Mouse (Mus musculus): ENCODE data around the gene Gbf1. TPM values are rescaled to one million over a fixed set of nuclear protein-coding genes. Genes with fewer than 3 reads are reported as not detected.
A peak's percentile ranks its signal among the peaks of the same experiment; 100 is the strongest.

Gbf1 gene
- polyA plus RNA-seq (2012; rRNA removed): 142 and 162 TPM in 2 replicates

- H3K27ac ChIP-seq (ENCODE audit: control insufficient read depth, insufficient read depth, low read depth, low read length): peak within 1 kb of the TSS; percentile 91
- peaks cover 16% of the 10 kb centered on the region for H3K4me1 ChIP-seq (ENCODE audit: control insufficient read depth, insufficient read depth, low read length)
- H3K27me3 ChIP-seq (ENCODE audit: control insufficient read depth, insufficient read depth, low read length): no peaks in the 10 kb centered on the region
- H3K36me3 ChIP-seq (ENCODE audit: control insufficient read depth, insufficient read depth, low read length): no peaks in the 10 kb centered on the region
- peak within 1 kb of the TSS; percentile 97 for H3K4me3 ChIP-seq (ENCODE audit: control insufficient read depth, low read depth, low read length)
- TF ChIP-seq CTCF (IDR thresholded peaks at IDR 0.05; ENCODE audit: control insufficient read depth, insufficient read depth, insufficient replicate concordance, low read depth, low read length) (peak; percentile 18; the same call in 1 of the 2 replicates), POLR2A (IDR thresholded peaks at IDR 0.05; ENCODE audit: control insufficient read depth, low read depth, low read length) (peak; percentile 99)
These were observed at the start of gene Gbf1 for GRCm38 (mm10) chr19:46152127-46152803. Gbf1 (plus strand) TSS chr19:46152509.

GRCm38 (mm10) chr19:46103437-46104186, 48.7 kb upstream of the Gbf1 start:
- H3K4me3 ChIP-seq (ENCODE audit: control insufficient read depth, low read depth, low read length): no peak overlapping the region
- H3K27ac ChIP-seq (ENCODE audit: control insufficient read depth, insufficient read depth, low read depth, low read length): no peak overlapping the region
- TF ChIP-seq CTCF (IDR thresholded peaks at IDR 0.05; ENCODE audit: control insufficient read depth, insufficient read depth, insufficient replicate concordance, low read depth, low read length) (no peak), POLR2A (IDR thresholded peaks at IDR 0.05; ENCODE audit: control insufficient read depth, low read depth, low read length) (no peak)
- H3K4me1 ChIP-seq (ENCODE audit: control insufficient read depth, insufficient read depth, low read length): no peaks in the 10 kb centered on the region
- no peaks in the 10 kb centered on the region for H3K36me3 ChIP-seq (ENCODE audit: control insufficient read depth, insufficient read depth, low read length)
- H3K27me3 ChIP-seq (ENCODE audit: control insufficient read depth, insufficient read depth, low read length): no peaks in the 10 kb centered on the region

DNA sequence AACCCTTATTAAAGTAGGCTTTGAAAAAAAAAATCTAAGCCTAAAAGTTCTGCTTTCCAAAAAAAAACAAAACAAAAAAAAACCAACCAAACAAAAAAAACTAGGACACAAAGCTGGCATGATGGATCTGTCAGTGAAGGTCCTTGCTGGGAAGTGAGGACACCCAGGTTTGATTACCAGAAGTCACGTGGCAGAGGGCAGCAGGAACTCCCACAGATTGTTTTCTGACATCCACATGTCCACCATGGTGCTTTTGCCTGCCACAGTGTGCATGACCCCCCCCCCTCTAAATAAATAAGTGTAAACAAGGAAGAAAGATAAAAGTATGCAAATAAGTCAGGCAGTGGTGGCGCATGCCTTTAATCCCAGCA, 48.1 kb upstream of the Gbf1 start:
- no peak overlapping the region for H3K27ac ChIP-seq (ENCODE audit: control insufficient read depth, insufficient read depth, low read depth, low read length)
- H3K36me3 ChIP-seq (ENCODE audit: control insufficient read depth, insufficient read depth, low read length): no peaks in the 10 kb centered on the region
- no peak overlapping the region for H3K4me3 ChIP-seq (ENCODE audit: control insufficient read depth, low read depth, low read length)
- no peak for TF ChIP-seq CTCF (IDR thresholded peaks at IDR 0.05; ENCODE audit: control insufficient read depth, insufficient read depth, insufficient replicate concordance, low read depth, low read length)
- no peak for TF ChIP-seq POLR2A (IDR thresholded peaks at IDR 0.05; ENCODE audit: control insufficient read depth, low read depth, low read length)
- no peaks in the 10 kb centered on the region for H3K27me3 ChIP-seq (ENCODE audit: control insufficient read depth, insufficient read depth, low read length)
- no peaks in the 10 kb centered on the region for H3K4me1 ChIP-seq (ENCODE audit: control insufficient read depth, insufficient read depth, low read length)

DNA sequence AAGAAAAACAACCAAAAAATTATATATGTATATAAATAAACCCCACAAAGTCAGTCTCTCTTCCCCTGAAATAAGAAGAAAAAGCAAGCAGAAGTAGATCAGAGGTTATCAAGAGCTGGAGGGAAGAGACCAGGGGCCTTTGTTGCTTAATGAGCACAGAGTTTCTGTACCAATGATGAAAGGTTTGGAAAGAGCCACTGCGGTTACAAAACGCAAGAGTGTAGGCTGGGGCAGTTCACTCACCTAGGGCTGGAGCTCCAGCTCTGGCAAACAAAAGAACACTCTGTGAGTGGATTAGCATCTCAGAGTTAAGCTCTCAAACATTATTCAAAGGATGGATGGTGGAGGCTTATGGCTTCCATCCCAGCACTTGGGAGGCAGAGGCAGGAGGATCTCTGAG, 42.1 kb upstream of the Gbf1 start:
- no peak overlapping the region for H3K27ac ChIP-seq (ENCODE audit: control insufficient read depth, insufficient read depth, low read depth, low read length)
- H3K4me1 ChIP-seq (ENCODE audit: control insufficient read depth, insufficient read depth, low read length): no peaks in the 10 kb centered on the region
- TF ChIP-seq POLR2A (IDR thresholded peaks at IDR 0.05; ENCODE audit: control insufficient read depth, low read depth, low read length) (no peak), CTCF (IDR thresholded peaks at IDR 0.05; ENCODE audit: control insufficient read depth, insufficient read depth, insufficient replicate concordance, low read depth, low read length) (no peak)
- H3K36me3 ChIP-seq (ENCODE audit: control insufficient read depth, insufficient read depth, low read length): no peaks in the 10 kb centered on the region
- no peaks in the 10 kb centered on the region for H3K27me3 ChIP-seq (ENCODE audit: control insufficient read depth, insufficient read depth, low read length)
- no peak overlapping the region for H3K4me3 ChIP-seq (ENCODE audit: control insufficient read depth, low read depth, low read length)

DNA sequence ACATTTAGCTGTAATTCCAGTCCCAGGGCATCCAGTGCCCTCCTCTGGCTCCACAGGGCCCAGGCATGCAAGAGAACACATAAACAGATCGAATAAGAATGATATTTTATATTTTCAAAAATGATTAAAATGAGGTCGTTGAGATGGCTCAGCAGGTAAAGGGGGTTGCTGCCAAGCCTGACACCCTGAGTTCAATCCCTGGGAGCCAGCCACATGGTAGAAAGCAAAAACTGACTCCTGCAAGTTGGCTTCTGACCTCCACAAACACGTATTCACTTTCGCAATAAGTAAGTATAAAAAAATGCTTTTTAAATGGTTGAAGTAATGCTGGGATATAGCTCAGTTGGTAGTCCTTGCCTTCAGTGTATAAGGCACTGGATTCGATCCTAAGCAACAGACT, 41.5 kb upstream of the Gbf1 start:
- Histone ChIP-seq H3K4me1 (ENCODE audit: control insufficient read depth, insufficient read depth, low read length) (no peaks in the 10 kb centered on the region), H3K4me3 (ENCODE audit: control insufficient read depth, low read depth, low read length) (no peak overlapping the region), H3K27me3 (ENCODE audit: control insufficient read depth, insufficient read depth, low read length) (no peaks in the 10 kb centered on the region), H3K27ac (ENCODE audit: control insufficient read depth, insufficient read depth, low read depth, low read length) (no peak overlapping the region), H3K36me3 (ENCODE audit: control insufficient read depth, insufficient read depth, low read length) (no peaks in the 10 kb centered on the region)
- no peak for TF ChIP-seq POLR2A (IDR thresholded peaks at IDR 0.05; ENCODE audit: control insufficient read depth, low read depth, low read length)
- no peak for TF ChIP-seq CTCF (IDR thresholded peaks at IDR 0.05; ENCODE audit: control insufficient read depth, insufficient read depth, insufficient replicate concordance, low read depth, low read length)

DNA sequence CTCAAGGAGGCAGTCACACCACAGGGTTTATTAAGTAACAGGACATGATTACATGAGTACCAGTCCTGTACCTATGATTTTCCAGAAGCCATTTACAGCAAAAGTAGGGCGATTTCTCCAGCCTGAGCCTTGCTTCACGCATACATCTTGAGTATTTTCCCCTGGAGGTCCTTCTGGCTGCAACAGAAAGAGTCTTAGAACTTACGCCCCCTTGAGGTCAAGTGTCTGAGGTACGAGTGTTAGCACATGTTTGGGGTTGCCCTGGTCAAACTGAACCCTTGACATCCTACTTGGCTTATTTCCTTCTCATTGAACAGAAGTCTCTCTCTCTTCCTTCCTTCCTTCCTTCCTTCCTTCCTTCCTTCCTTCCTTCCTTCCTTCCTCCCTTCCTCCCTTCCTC, 37.7 kb upstream of the Gbf1 start:
- H3K4me1 ChIP-seq (ENCODE audit: control insufficient read depth, insufficient read depth, low read length): no peaks in the 10 kb centered on the region
- H3K36me3 ChIP-seq (ENCODE audit: control insufficient read depth, insufficient read depth, low read length): no peaks in the 10 kb centered on the region
- no peak for TF ChIP-seq POLR2A (IDR thresholded peaks at IDR 0.05; ENCODE audit: control insufficient read depth, low read depth, low read length)
- no peak for TF ChIP-seq CTCF (IDR thresholded peaks at IDR 0.05; ENCODE audit: control insufficient read depth, insufficient read depth, insufficient replicate concordance, low read depth, low read length)
- H3K4me3 ChIP-seq (ENCODE audit: control insufficient read depth, low read depth, low read length): no peak overlapping the region
- no peaks in the 10 kb centered on the region for H3K27me3 ChIP-seq (ENCODE audit: control insufficient read depth, insufficient read depth, low read length)
- no peak overlapping the region for H3K27ac ChIP-seq (ENCODE audit: control insufficient read depth, insufficient read depth, low read depth, low read length)

GRCm38 (mm10) chr19:46119458-46119857, 32.9 kb upstream of the Gbf1 start:
- Histone ChIP-seq H3K4me1 (ENCODE audit: control insufficient read depth, insufficient read depth, low read length) (no peaks in the 10 kb centered on the region), H3K27ac (ENCODE audit: control insufficient read depth, insufficient read depth, low read depth, low read length) (no peak overlapping the region), H3K27me3 (ENCODE audit: control insufficient read depth, insufficient read depth, low read length) (no peaks in the 10 kb centered on the region), H3K4me3 (ENCODE audit: control insufficient read depth, low read depth, low read length) (no peak overlapping the region), H3K36me3 (ENCODE audit: control insufficient read depth, insufficient read depth, low read length) (no peaks in the 10 kb centered on the region)
- TF ChIP-seq CTCF (IDR thresholded peaks at IDR 0.05; ENCODE audit: control insufficient read depth, insufficient read depth, insufficient replicate concordance, low read depth, low read length) (no peak), POLR2A (IDR thresholded peaks at IDR 0.05; ENCODE audit: control insufficient read depth, low read depth, low read length) (no peak)

Data from testis, adult 2 months (tissue).